Mouse (Mus musculus) kidney, adult 2 months (tissue): ENCODE measurements around the gene Rapgef1. TPM values are rescaled to one million over a fixed set of nuclear protein-coding genes. Genes with fewer than 3 reads are reported as not detected.

ENCODE experiments used
- DNase-seq: peaks from one replicate; pipeline ENCODE4 v3.0.0; 2021
- H3K27ac ChIP-seq: fragments of 200-500 bp; 2 replicates; pipeline ENCODE4 v1.5.1; 2012; ENCODE audit warnings: low read depth, low read length, control low read depth, inconsistent platforms; ENCODE audit not compliant: insufficient read depth
- H3K27me3 ChIP-seq: fragments of 200-500 bp; replicated peaks from 2 replicates; pipeline ENCODE4 v1.6.1; 2012; ENCODE audit warnings: mild to moderate bottlenecking, moderate library complexity, low read length, inconsistent platforms; ENCODE audit not compliant: control insufficient read depth, insufficient read depth
- H3K36me3 ChIP-seq: fragments of 200-500 bp; 2 replicates; pipeline ENCODE4 v1.6.1; 2012; ENCODE audit warnings: mild to moderate bottlenecking, moderate library complexity, low read length, inconsistent platforms; ENCODE audit not compliant: control insufficient read depth, insufficient read depth
- H3K4me1 ChIP-seq: fragments of 200-500 bp; 2 replicates; pipeline ENCODE4 v1.6.1; 2011; ENCODE audit warnings: low read length; ENCODE audit not compliant: control insufficient read depth, insufficient read depth
- H3K4me3 ChIP-seq: fragments of 200-500 bp; 2 replicates; pipeline ENCODE4 v1.5.1; 2011; ENCODE audit warnings: mild to moderate bottlenecking, low read depth, low read length, control low read depth; ENCODE audit not compliant: insufficient read depth
- CTCF ChIP-seq: fragments of 200-500 bp; conservative IDR thresholded peaks from 2 replicates; pipeline ENCODE4 v1.5.1; 2011; ENCODE audit warnings: low read depth, mild to moderate bottlenecking, control low read depth, low read length, moderate library complexity, mixed read lengths; ENCODE audit not compliant: insufficient read depth, insufficient read length
- POLR2A ChIP-seq: fragments of 200-500 bp; IDR thresholded peaks from one replicate; pipeline ENCODE4 v1.6.1; 2011; ENCODE audit warnings: low read depth, low read length, control low read depth
- WGBS: fragments of 180-500 bp; shearing (Covaris S2); methylation state at CpG from one replicate; pipeline ENCODE4 v1.1.7; 2018; 5-methylcytosine and 5-hydroxymethylcytosine counted together
- polyA plus RNA-seq: library from polyadenylated mRNA; depleted of rRNA; stranded (reverse); fragments of >200 nt; gene quantifications from 2 replicates; pipeline ENCODE4 v1.2.3, GENCODE M21; 2012

Gene Rapgef1
- polyA plus RNA-seq, 1 experiment = 38.9 TPM

- TF ChIP-seq POLR2A = no peak
- TF ChIP-seq CTCF = no peak
- no peak overlapping the region for H3K4me3 ChIP-seq
- no peaks in the 10 kb centered on the region for H3K27me3 ChIP-seq
- no peaks in the 10 kb centered on the region; the same call in 1 of the 2 replicates for H3K36me3 ChIP-seq
- no peak for DNase-seq
- H3K4me1 ChIP-seq = no peaks in the 10 kb centered on the region
- WGBS = 93% methylated on average over 2 of the region's 2 CpGs
- H3K27ac ChIP-seq = no peak overlapping the region
These were observed 72.7 kb downstream of the Rapgef1 start for GRCm38 (mm10) chr2:29692192-29692591.

GRCm38 (mm10) chr2:29696207-29696800 lies 76.8 kb downstream of the Rapgef1 start:
- H3K27ac ChIP-seq = no peak overlapping the region

GRCm38 (mm10) chr2:29698421-29699290 lies 79.1 kb downstream of the Rapgef1 start:
- H3K4me3 ChIP-seq = no peak overlapping the region
- no peak overlapping the region for H3K27ac ChIP-seq
- no peaks in the 10 kb centered on the region for H3K4me1 ChIP-seq
- WGBS = 88% methylated on average over 6 of the region's 6 CpGs
- H3K27me3 ChIP-seq = no peaks in the 10 kb centered on the region
- TF ChIP-seq CTCF (no peak), POLR2A (no peak)
- DNase-seq = no peak
- H3K36me3 ChIP-seq = no peaks in the 10 kb centered on the region

More at GRCm38 (mm10) chr2:29696207-29696800, 76.8 kb downstream of the Rapgef1 start:
- Histone ChIP-seq H3K4me3 (no peak overlapping the region), H3K36me3 (no peaks in the 10 kb centered on the region), H3K27me3 (no peaks in the 10 kb centered on the region), H3K4me1 (no peaks in the 10 kb centered on the region)
- TF ChIP-seq CTCF (no peak), POLR2A (no peak)
- WGBS = 62% methylated on average over 7 of the region's 7 CpGs
- peak; percentile 12 for DNase-seq

GRCm38 (mm10) chr2:29700898-29701297 lies 81.4 kb downstream of the Rapgef1 start:
- H3K27ac ChIP-seq = no peak overlapping the region
- H3K4me1 ChIP-seq = no peaks in the 10 kb centered on the region
- H3K27me3 ChIP-seq = no peaks in the 10 kb centered on the region
- no peak overlapping the region for H3K4me3 ChIP-seq
- no peak for TF ChIP-seq POLR2A
- no peak for TF ChIP-seq CTCF
- no peaks in the 10 kb centered on the region for H3K36me3 ChIP-seq
- no peak for DNase-seq

- H3K4me1 ChIP-seq = no peaks in the 10 kb centered on the region
- no peak overlapping the region for H3K4me3 ChIP-seq
- no peaks in the 10 kb centered on the region for H3K27me3 ChIP-seq
- DNase-seq = no peak
- TF ChIP-seq POLR2A = no peak
- TF ChIP-seq CTCF = no peak
- WGBS = 89% methylated on average over 6 of the region's 6 CpGs
- no peaks in the 10 kb centered on the region for H3K36me3 ChIP-seq
- H3K27ac ChIP-seq = no peak overlapping the region
These were observed 81.9 kb downstream of the Rapgef1 start for GRCm38 (mm10) chr2:29701393-29701792.

- H3K4me1 ChIP-seq = no peaks in the 10 kb centered on the region
- no peaks in the 10 kb centered on the region for H3K36me3 ChIP-seq
- TF ChIP-seq CTCF (no peak), POLR2A (no peak)
- 85% methylated on average over 8 of the region's 8 CpGs for WGBS
- H3K27ac ChIP-seq = no peak overlapping the region
- no peak overlapping the region for H3K4me3 ChIP-seq
- no peak for DNase-seq
- H3K27me3 ChIP-seq = no peaks in the 10 kb centered on the region
These were observed 82.7 kb downstream of the Rapgef1 start for GRCm38 (mm10) chr2:29702189-29702588.
